Mouse (Mus musculus): ENCODE measurements around the gene Bnip1. TPM values are rescaled to one million over a fixed set of nuclear protein-coding genes. Genes with fewer than 3 reads are reported as not detected.

Bnip1 gene
- polyA plus RNA-seq (2021) = 33.4 TPM

DNA sequence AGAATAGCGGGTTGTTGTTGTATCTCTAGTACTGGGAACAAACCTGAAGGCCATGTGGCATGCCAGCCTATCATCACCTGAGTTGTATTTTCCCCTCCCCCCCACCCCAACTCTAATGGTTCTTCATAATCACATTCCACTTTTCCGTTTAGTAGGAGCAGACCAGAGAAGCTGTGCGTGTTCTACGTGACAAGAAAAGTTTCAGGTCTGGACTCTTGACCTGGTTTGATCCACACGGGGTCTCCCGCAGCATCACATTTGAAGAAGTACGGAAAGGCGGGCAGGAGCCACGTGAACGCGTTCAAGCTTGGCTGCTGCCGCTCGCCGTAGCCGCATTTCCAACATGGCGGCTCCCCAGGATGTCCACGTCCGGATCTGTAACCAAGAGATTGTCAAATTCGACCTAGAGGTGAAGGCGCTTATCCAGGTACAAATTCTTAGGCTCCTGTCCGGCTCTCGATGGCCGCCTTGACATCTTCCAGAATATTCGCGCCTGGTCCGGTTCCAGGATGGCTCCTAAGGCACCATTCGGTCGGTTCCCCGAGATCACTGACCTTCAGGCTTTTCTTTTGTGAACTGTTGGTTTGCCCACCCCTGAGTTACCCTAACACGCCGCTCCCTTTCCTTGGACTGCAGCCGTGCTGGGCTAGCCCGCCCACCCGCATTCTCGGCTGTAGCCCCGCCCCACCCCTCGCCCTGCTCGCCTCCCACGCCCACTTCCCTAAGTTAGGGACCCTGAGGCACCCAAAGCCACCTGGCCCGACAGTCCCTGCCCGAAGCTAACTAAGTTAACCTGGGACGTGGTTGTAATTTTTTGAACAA is at the start of gene Bnip1:
Gene Bnip1, plus strand, starts transcription at position 317 of the 822 bp plus-strand sequence.
- peak; percentile 51 for ATAC-seq
- in situ Hi-C loops (cut with MboI; ENCODE audit: low pct_unique_long_range_greater_than_20kb) = no loop called here
- DNase-seq (ENCODE audit: low read depth, low spot score) = peak; percentile 10
- ChIA-PET POLR2A (interaction anchor here (0.5 to 1.6 kb wide), 5 partner anchors 11 to 228 kb away, joined by 3 to 5 read pairs (median 4); no protein-coding TSS in a partner anchor), CTCF (no interaction called here)
- TF ChIP-seq CTCF (IDR thresholded peaks at IDR 0.05) = no peak
- no peaks in the 10 kb centered on the region for H3K27me3 ChIP-seq

DNA sequence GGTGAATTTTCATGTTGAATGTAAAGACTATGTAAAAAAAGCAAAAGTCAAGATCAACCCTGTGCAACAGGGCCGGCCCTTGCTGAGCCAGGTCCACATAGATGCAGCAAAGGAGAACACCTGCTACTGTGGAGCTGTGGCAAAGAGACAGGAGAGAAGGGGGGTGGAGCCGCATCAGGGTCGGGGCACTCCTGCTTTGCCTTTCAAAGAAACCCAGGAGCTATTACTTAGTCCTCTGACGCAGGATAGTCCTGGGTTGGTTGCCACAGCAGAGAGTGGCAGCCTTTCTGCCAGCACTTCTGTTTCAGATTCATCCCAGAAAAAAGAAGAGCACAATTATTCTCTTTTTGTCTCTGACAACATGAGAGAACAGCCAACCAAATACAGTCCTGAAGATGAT is 38.3 kb upstream of the Bnip1 start:
- CTCF ChIA-PET = interaction anchor here (1.0 kb wide), 1 partner anchor 20 kb away, joined by 4 read pairs; no protein-coding TSS in a partner anchor
- no peak for TF ChIP-seq CTCF (IDR thresholded peaks at IDR 0.05)
- ATAC-seq (no peak), DNase-seq (ENCODE audit: low read depth, low spot score) (no peak)
- in situ Hi-C loops (cut with MboI; ENCODE audit: low pct_unique_long_range_greater_than_20kb) = no loop called here
- POLR2A ChIA-PET = no interaction called here
- no peaks in the 10 kb centered on the region for H3K27me3 ChIP-seq

DNA sequence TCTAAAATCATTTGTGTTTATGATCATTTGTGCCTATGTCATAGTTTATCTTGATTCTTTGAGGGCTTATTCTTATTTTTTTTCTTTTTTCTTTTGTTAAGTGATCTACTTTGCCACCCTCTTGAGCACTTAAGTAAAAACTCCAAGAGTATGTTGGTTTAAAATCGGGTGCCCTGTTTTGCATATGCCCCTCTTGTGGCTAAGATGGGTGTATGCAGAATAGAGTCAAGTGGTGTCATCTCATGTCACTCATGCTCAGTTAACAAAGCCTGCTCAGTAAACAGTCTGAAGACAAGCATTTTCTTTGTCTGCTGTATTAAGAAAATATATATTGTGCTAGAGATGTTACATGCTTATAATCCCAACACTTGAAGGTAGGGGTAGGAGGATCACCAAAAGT is 37.6 kb upstream of the Bnip1 start:
- CTCF ChIA-PET = no interaction called here
- in situ Hi-C loops (cut with MboI; ENCODE audit: low pct_unique_long_range_greater_than_20kb) = no loop called here
- POLR2A ChIA-PET = no interaction called here
- DNase-seq (ENCODE audit: low read depth, low spot score) (no peak), ATAC-seq (no peak)
- H3K27me3 ChIP-seq = no peaks in the 10 kb centered on the region
- TF ChIP-seq CTCF (IDR thresholded peaks at IDR 0.05) = no peak

DNA sequence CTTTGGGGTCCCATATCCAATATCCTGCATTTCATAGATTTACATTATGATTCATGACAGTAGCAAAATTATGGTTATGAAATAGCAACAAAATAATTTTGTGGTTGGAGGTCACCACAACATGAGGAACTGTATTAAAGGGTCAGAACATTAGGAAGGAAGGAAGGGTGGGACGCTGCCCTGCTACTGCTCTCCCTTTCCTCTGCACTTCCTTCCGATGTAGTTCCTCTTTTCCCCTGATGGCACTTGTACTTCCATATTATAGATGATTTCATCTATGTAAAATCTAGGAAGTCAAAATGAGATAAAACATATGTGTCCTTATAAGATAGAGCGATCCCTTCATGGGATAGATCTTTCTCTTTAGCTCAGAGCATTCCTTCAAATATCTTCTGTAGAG is 30.9 kb upstream of the Bnip1 start:
- CTCF ChIA-PET = no interaction called here
- ATAC-seq (no peak), DNase-seq (ENCODE audit: low read depth, low spot score) (no peak)
- in situ Hi-C loops (cut with MboI; ENCODE audit: low pct_unique_long_range_greater_than_20kb) = no loop called here
- POLR2A ChIA-PET = no interaction called here
- no peaks in the 10 kb centered on the region for H3K27me3 ChIP-seq
- TF ChIP-seq CTCF (IDR thresholded peaks at IDR 0.05) = no peak

DNA sequence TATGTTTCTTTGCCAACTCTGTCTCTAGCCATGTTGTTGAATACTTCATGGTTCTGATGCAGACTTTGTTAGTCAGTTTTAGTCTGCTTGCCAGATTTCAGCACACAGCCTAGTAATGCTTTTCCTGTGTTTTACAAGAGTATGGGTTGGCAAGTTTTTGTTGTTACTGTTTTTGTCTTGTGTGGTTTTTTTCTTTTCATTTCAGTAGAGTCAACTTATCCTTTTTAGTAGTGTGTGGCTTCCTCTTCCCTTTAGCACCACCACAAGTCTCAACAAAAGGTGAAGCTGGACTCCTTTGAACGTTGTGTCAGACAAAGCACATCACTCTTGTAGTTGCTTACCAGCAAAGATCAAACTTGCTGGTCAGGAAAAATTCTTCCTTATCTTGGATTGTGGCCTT is 28.6 kb upstream of the Bnip1 start:
- no peaks in the 10 kb centered on the region for H3K27me3 ChIP-seq
- in situ Hi-C loops (cut with MboI; ENCODE audit: low pct_unique_long_range_greater_than_20kb) = no loop called here

DNA sequence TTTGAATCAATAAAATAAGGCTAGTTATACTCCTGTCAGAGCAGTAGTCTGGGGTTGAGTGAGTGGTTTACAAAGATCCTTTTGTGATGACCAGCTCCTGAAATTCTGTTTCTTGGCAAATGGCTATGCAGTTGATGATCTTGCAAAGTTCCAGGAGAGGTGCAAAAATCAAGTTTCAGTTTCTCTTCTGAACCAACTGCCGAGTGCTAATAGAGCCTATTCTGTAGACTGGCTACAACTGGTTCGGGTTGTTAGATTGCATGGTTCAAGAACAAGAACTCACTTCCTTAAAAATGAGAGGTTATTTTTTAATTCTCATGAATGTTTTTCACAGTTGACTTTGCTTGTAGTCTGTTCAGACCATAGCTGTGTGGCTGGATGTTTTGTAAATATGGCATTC is 27.4 kb upstream of the Bnip1 start:
- DNase-seq (ENCODE audit: low read depth, low spot score) (no peak), ATAC-seq (no peak)
- no peaks in the 10 kb centered on the region for H3K27me3 ChIP-seq
- CTCF ChIA-PET = interaction anchor here (1.0 kb wide), 1 partner anchor 27 kb away, joined by 3 read pairs; no protein-coding TSS in a partner anchor
- TF ChIP-seq CTCF (IDR thresholded peaks at IDR 0.05) = no peak
- POLR2A ChIA-PET = no interaction called here
- in situ Hi-C loops (cut with MboI; ENCODE audit: low pct_unique_long_range_greater_than_20kb) = no loop called here

More for the DNA sequence above, 28.6 kb upstream of the Bnip1 start:
- no peak for ATAC-seq
- ChIA-PET CTCF (no interaction called here), POLR2A (interaction anchor here (0.6 kb wide), 1 partner anchor 16 kb away, joined by 5 read pairs; no protein-coding TSS in a partner anchor)
- TF ChIP-seq CTCF (IDR thresholded peaks at IDR 0.05) = no peak
- DNase-seq (ENCODE audit: low read depth, low spot score) = no peak

GRCm38 (mm10) chr17:26767100-26767753 is 13.6 kb upstream of the Bnip1 start:
- POLR2A ChIA-PET = no interaction called here
- in situ Hi-C loops (cut with MboI; ENCODE audit: low pct_unique_long_range_greater_than_20kb) = no loop called here
- ATAC-seq = no peak
- CTCF ChIA-PET = interaction anchor here (0.8 to 1.6 kb wide), 3 partner anchors 8 to 35 kb away, joined by 3 to 5 read pairs (median 4); no protein-coding TSS in a partner anchor
- no peaks in the 10 kb centered on the region for H3K27me3 ChIP-seq
- DNase-seq (ENCODE audit: low read depth, low spot score) = no peak
- no peak for TF ChIP-seq CTCF (IDR thresholded peaks at IDR 0.05)

- in situ Hi-C loops (cut with MboI; ENCODE audit: low pct_unique_long_range_greater_than_20kb) = no loop called here
- H3K27me3 ChIP-seq = no peaks in the 10 kb centered on the region
- ChIA-PET CTCF (interaction anchor here (0.8 to 1.6 kb wide), 2 partner anchors 8 to 36 kb away, joined by 3 to 5 read pairs; no protein-coding TSS in a partner anchor), POLR2A (no interaction called here)
- ATAC-seq = no peak
- DNase-seq (ENCODE audit: low read depth, low spot score) = no peak
- no peak for TF ChIP-seq CTCF (IDR thresholded peaks at IDR 0.05)
These were observed 13.1 kb upstream of the Bnip1 start for GRCm38 (mm10) chr17:26767754-26768124.

DNA sequence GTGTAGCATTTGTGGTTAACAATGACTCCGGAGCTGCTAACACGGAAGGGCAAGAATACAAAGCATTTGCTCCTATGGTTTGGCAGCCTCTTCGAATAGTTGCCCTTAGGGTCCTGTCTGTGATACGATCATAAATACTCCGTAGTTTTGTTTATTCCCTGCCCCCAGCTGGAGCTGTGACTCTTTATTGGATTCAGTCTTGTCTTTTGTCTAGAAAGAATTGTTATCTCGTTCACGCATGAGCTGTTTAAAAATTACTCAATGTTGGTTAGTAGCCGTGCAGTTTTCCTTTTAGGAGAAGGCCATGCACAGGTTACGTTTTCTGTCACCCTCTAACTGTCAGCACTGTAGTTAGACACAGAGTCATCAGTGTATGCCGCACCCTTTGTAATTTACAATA is 4.7 kb upstream of the Bnip1 start:
- DNase-seq (ENCODE audit: low read depth, low spot score) = no peak
- no peak for TF ChIP-seq CTCF (IDR thresholded peaks at IDR 0.05)
- CTCF ChIA-PET = interaction anchor here (1.1 to 1.2 kb wide), 3 partner anchors 15 to 312 kb away, joined by 3 to 4 read pairs (median 3); no protein-coding TSS in a partner anchor
- no peak for ATAC-seq
- no peaks in the 10 kb centered on the region for H3K27me3 ChIP-seq
- POLR2A ChIA-PET = no interaction called here
- in situ Hi-C loops (cut with MboI; ENCODE audit: low pct_unique_long_range_greater_than_20kb) = no loop called here

GRCm38 (mm10) chr17:26778001-26778400 is 2.9 kb upstream of the Bnip1 start:
- no peak for ATAC-seq
- ChIA-PET CTCF (no interaction called here), POLR2A (interaction anchor here (1.2 kb wide), 1 partner anchor 15 kb away, joined by 3 read pairs; no protein-coding TSS in a partner anchor)
- TF ChIP-seq CTCF (IDR thresholded peaks at IDR 0.05) = no peak
- no peak for DNase-seq (ENCODE audit: low read depth, low spot score)
- no peaks in the 10 kb centered on the region for H3K27me3 ChIP-seq
- in situ Hi-C loops (cut with MboI; ENCODE audit: low pct_unique_long_range_greater_than_20kb) = no loop called here

All from Patski (cell line).